Mouse (Mus musculus): Measurements from ENCODE around the gene Cd84. TPM values are rescaled to one million over a fixed set of nuclear protein-coding genes. Genes with fewer than 3 reads are reported as not detected.

Gene Cd84
- polyA plus RNA-seq, 1 experiment from 2014 or later: 1.1 TPM

GRCm38 (mm10) chr1:171920989-171921621 lies 81.6 kb downstream of the Cd84 start:
- Histone ChIP-seq H3K4me3 (ENCODE audit: low read length) (no peak overlapping the region), H3K36me3 (ENCODE audit: control insufficient read depth, insufficient read depth, low read length) (no peaks in the 10 kb centered on the region), H3K9me3 (ENCODE audit: control insufficient read depth, low read length) (no peaks in the 10 kb centered on the region), H3K4me1 (ENCODE audit: control insufficient read depth, insufficient read depth, low read depth, low read length) (no peaks in the 10 kb centered on the region), H3K4me2 (ENCODE audit: low read length) (no peak overlapping the region), H3K27me3 (replicated peaks; ENCODE audit: control insufficient read depth, insufficient read depth, low read length) (no peaks in the 10 kb centered on the region), H3K27ac (ENCODE audit: low read depth, low read length) (no peak overlapping the region), H3K9ac (ENCODE audit: low read depth, low read length) (no peak overlapping the region)
- no peak for ATAC-seq
- WGBS: 89% methylated on average over 9 of the region's 9 CpGs

- 90% methylated on average over 2 of the region's 2 CpGs for WGBS
- Histone ChIP-seq H3K4me3 (ENCODE audit: low read length) (no peak overlapping the region), H3K27ac (ENCODE audit: low read depth, low read length) (no peak overlapping the region), H3K9me3 (ENCODE audit: control insufficient read depth, low read length) (no peaks in the 10 kb centered on the region), H3K27me3 (replicated peaks; ENCODE audit: control insufficient read depth, insufficient read depth, low read length) (no peaks in the 10 kb centered on the region), H3K4me1 (ENCODE audit: control insufficient read depth, insufficient read depth, low read depth, low read length) (no peaks in the 10 kb centered on the region), H3K4me2 (ENCODE audit: low read length) (no peak overlapping the region), H3K36me3 (ENCODE audit: control insufficient read depth, insufficient read depth, low read length) (no peaks in the 10 kb centered on the region), H3K9ac (ENCODE audit: low read depth, low read length) (no peak overlapping the region)
- ATAC-seq: no peak
Observed at GRCm38 (mm10) chr1:171921641-171922040, 82.1 kb downstream of the Cd84 start.

- no peaks in the 10 kb centered on the region for H3K4me1 ChIP-seq (ENCODE audit: control insufficient read depth, insufficient read depth, low read depth, low read length)
- no peak for ATAC-seq
- no peaks in the 10 kb centered on the region for H3K36me3 ChIP-seq (ENCODE audit: control insufficient read depth, insufficient read depth, low read length)
- no peak overlapping the region for H3K4me2 ChIP-seq (ENCODE audit: low read length)
- WGBS: 93% methylated on average over 5 of the region's 5 CpGs
- H3K27me3 ChIP-seq (replicated peaks; ENCODE audit: control insufficient read depth, insufficient read depth, low read length): no peaks in the 10 kb centered on the region
- no peak overlapping the region for H3K9ac ChIP-seq (ENCODE audit: low read depth, low read length)
- H3K27ac ChIP-seq (ENCODE audit: low read depth, low read length): no peak overlapping the region
- no peaks in the 10 kb centered on the region for H3K9me3 ChIP-seq (ENCODE audit: control insufficient read depth, low read length)
- H3K4me3 ChIP-seq (ENCODE audit: low read length): no peak overlapping the region
Observed at GRCm38 (mm10) chr1:171922844-171923243, 83.3 kb downstream of the Cd84 start.

- no peaks in the 10 kb centered on the region for H3K4me1 ChIP-seq (ENCODE audit: control insufficient read depth, insufficient read depth, low read depth, low read length)
- H3K9me3 ChIP-seq (ENCODE audit: control insufficient read depth, low read length): no peaks in the 10 kb centered on the region
- H3K4me3 ChIP-seq (ENCODE audit: low read length): no peak overlapping the region
- no peak overlapping the region for H3K27ac ChIP-seq (ENCODE audit: low read depth, low read length)
- no peak for ATAC-seq
- H3K9ac ChIP-seq (ENCODE audit: low read depth, low read length): no peak overlapping the region
- H3K4me2 ChIP-seq (ENCODE audit: low read length): no peak overlapping the region
- H3K36me3 ChIP-seq (ENCODE audit: control insufficient read depth, insufficient read depth, low read length): no peaks in the 10 kb centered on the region
- 80% methylated on average over 3 of the region's 3 CpGs for WGBS
- no peaks in the 10 kb centered on the region for H3K27me3 ChIP-seq (replicated peaks; ENCODE audit: control insufficient read depth, insufficient read depth, low read length)
Observed at GRCm38 (mm10) chr1:171924900-171925299, 85.4 kb downstream of the Cd84 start.

- Histone ChIP-seq H3K4me3 (ENCODE audit: low read length) (no peak overlapping the region), H3K27ac (ENCODE audit: low read depth, low read length) (no peak overlapping the region), H3K9ac (ENCODE audit: low read depth, low read length) (no peak overlapping the region), H3K27me3 (replicated peaks; ENCODE audit: control insufficient read depth, insufficient read depth, low read length) (no peaks in the 10 kb centered on the region), H3K9me3 (ENCODE audit: control insufficient read depth, low read length) (no peaks in the 10 kb centered on the region), H3K4me1 (ENCODE audit: control insufficient read depth, insufficient read depth, low read depth, low read length) (no peaks in the 10 kb centered on the region), H3K36me3 (ENCODE audit: control insufficient read depth, insufficient read depth, low read length) (no peaks in the 10 kb centered on the region), H3K4me2 (ENCODE audit: low read length) (no peak overlapping the region)
- no peak for ATAC-seq
- 67% methylated on average over 3 of the region's 3 CpGs for WGBS
Observed at GRCm38 (mm10) chr1:171933851-171934250, 94.4 kb downstream of the Cd84 start.

GRCm38 (mm10) chr1:171938952-171939948 lies 99.8 kb downstream of the Cd84 start:
- H3K9ac ChIP-seq (ENCODE audit: low read depth, low read length): no peak overlapping the region
- H3K4me2 ChIP-seq (ENCODE audit: low read length): no peak overlapping the region
- no peaks in the 10 kb centered on the region for H3K9me3 ChIP-seq (ENCODE audit: control insufficient read depth, low read length)
- H3K36me3 ChIP-seq (ENCODE audit: control insufficient read depth, insufficient read depth, low read length): no peaks in the 10 kb centered on the region
- no peaks in the 10 kb centered on the region for H3K4me1 ChIP-seq (ENCODE audit: control insufficient read depth, insufficient read depth, low read depth, low read length)
- H3K27ac ChIP-seq (ENCODE audit: low read depth, low read length): no peak overlapping the region
- 86% methylated on average over 14 of the region's 14 CpGs for WGBS
- no peaks in the 10 kb centered on the region for H3K27me3 ChIP-seq (replicated peaks; ENCODE audit: control insufficient read depth, insufficient read depth, low read length)
- H3K4me3 ChIP-seq (ENCODE audit: low read length): no peak overlapping the region
- ATAC-seq: no peak

Other genes starting within 250 kb of the Cd84 start
- gene Ly9, start 232.3 kb upstream of the Cd84 start, polyA plus RNA-seq (2015; fragmentation: Nextera tagmentation; extraction: Ambion mirVana): 0.18 TPM in 1 of 2 replicates, not detected in the other
- 0.12 TPM in 1 of 2 replicates, not detected in the other for gene Slamf7, start 186.7 kb upstream of the Cd84 start, polyA plus RNA-seq (2015; fragmentation: Nextera tagmentation; extraction: Ambion mirVana)
- gene Cd48, start 157.7 kb upstream of the Cd84 start, polyA plus RNA-seq (2015; fragmentation: Nextera tagmentation; extraction: Ambion mirVana): 0.98 and 1.3 TPM in 2 replicates
- gene Slamf1, start 72.6 kb upstream of the Cd84 start, polyA plus RNA-seq (2015; fragmentation: Nextera tagmentation; extraction: Ambion mirVana): 0.19 and 0.28 TPM in 2 replicates
- not detected in 2 replicates for gene Gm10521, start 56.0 kb downstream of the Cd84 start, polyA plus RNA-seq (2015; fragmentation: Nextera tagmentation; extraction: Ambion mirVana)
- gene Slamf6, start 77.8 kb downstream of the Cd84 start, polyA plus RNA-seq (2015; fragmentation: Nextera tagmentation; extraction: Ambion mirVana): 0.35 TPM in 1 of 2 replicates, not detected in the other
- 39.9 and 50.1 TPM in 2 replicates for gene Vangl2, start 188.7 kb downstream of the Cd84 start, polyA plus RNA-seq (2015; fragmentation: Nextera tagmentation; extraction: Ambion mirVana)
- gene Nhlh1, start 217.9 kb downstream of the Cd84 start, polyA plus RNA-seq (2015; fragmentation: Nextera tagmentation; extraction: Ambion mirVana): 2.6 and 3.2 TPM in 2 replicates
- gene Copa, start 242.8 kb downstream of the Cd84 start, polyA plus RNA-seq (2015; fragmentation: Nextera tagmentation; extraction: Ambion mirVana): 181 and 214 TPM in 2 replicates
- gene Ncstn, start 243.1 kb downstream of the Cd84 start, polyA plus RNA-seq (2015; fragmentation: Nextera tagmentation; extraction: Ambion mirVana): 110 and 121 TPM in 2 replicates

Data from hindbrain, embryonic 16.5 days (tissue).